Comparison of ENCODE assay signal across 27 mouse cellular contexts in the genomic region with DNA sequence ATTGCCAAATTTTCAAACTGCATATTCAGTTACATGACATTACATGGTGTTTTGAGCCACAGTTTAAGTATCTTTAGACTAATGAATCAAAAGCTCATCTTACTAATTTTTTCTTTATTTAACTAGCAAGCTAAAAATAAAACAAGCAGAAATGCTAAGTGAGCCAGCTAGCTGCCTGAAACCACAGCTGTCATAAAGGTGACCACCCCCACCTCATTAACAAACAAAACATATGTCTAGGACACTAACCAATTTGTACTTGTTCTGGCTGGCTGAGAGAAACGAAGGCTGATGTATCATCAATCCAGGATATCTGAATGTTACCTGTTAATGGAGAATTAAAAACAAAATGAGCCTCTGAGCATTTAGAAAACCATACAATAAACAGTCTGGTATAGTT.
"Had no signal": no experiment of that assay in that cellular context is flagged by ENCODE, and none has a peak within 500 bp of the region (broad histone marks: within the 10 kb centered on the region; RNA-seq: fewer than 3 reads in every experiment).

No protein-coding gene starts in this region.

- H3K9ac ChIP-seq: heart, embryonic 13.5 days; heart, embryonic 15.5 days; hindbrain, embryonic 13.5 days; hindbrain, embryonic 15.5 days; kidney, embryonic 15.5 days; limb, embryonic 13.5 days; limb, embryonic 15.5 days; liver, embryonic 13.5 days; liver, embryonic 15.5 days; liver, postnatal 0 days had no signal

- H3K4me1 ChIP-seq: heart, embryonic 13.5 days; heart, embryonic 15.5 days; hindbrain, embryonic 13.5 days; hindbrain, embryonic 15.5 days; kidney, embryonic 15.5 days; limb, embryonic 13.5 days; limb, embryonic 15.5 days; liver, embryonic 13.5 days; liver, embryonic 15.5 days had no signal

- H3K4me3 ChIP-seq: heart, embryonic 13.5 days; heart, embryonic 15.5 days; hindbrain, embryonic 13.5 days; hindbrain, embryonic 15.5 days; kidney, embryonic 15.5 days; limb, embryonic 13.5 days; limb, embryonic 15.5 days; liver, embryonic 13.5 days; liver, embryonic 15.5 days had no signal

- DNase-seq: gastrocnemius, postnatal 10 days; gastrocnemius, postnatal 25 days; heart, adult 18-20 months; heart, postnatal 14 days; heart, postnatal 36 days; kidney, adult 11 months; kidney, adult 2 months; kidney, adult 9 months; kidney, postnatal 14 days; kidney, postnatal 36 days; layer of hippocampus, adult 9-11 months; layer of hippocampus, postnatal 36 days; left cerebral cortex, postnatal 4 days; liver, embryonic 13.5 days; liver, postnatal 0 days had no signal

- H3K9me3 ChIP-seq: heart, embryonic 13.5 days; heart, embryonic 15.5 days; hindbrain, embryonic 13.5 days; hindbrain, embryonic 15.5 days; kidney, embryonic 15.5 days; limb, embryonic 15.5 days; liver, embryonic 13.5 days; liver, embryonic 15.5 days had no signal

- H3K27ac ChIP-seq: heart, embryonic 13.5 days; heart, embryonic 15.5 days; hindbrain, embryonic 13.5 days; hindbrain, embryonic 15.5 days; hindbrain, postnatal 0 days; kidney, embryonic 15.5 days; kidney, postnatal 0 days; limb, embryonic 13.5 days; limb, embryonic 15.5 days; liver, embryonic 13.5 days; liver, embryonic 15.5 days had no signal

- ATAC-seq: hindbrain, postnatal 0 days; intestine, embryonic 16.5 days; liver, postnatal 0 days had no signal

- H3K27me3 ChIP-seq: heart, embryonic 13.5 days; heart, embryonic 15.5 days; hindbrain, embryonic 13.5 days; hindbrain, embryonic 15.5 days; kidney, embryonic 15.5 days; limb, embryonic 13.5 days; limb, embryonic 15.5 days; liver, embryonic 13.5 days; liver, embryonic 15.5 days had no signal

- H3K4me2 ChIP-seq: heart, embryonic 11.5 days; heart, embryonic 13.5 days; heart, embryonic 15.5 days; hindbrain, embryonic 13.5 days; hindbrain, embryonic 15.5 days; kidney, embryonic 15.5 days; limb, embryonic 13.5 days; limb, embryonic 15.5 days; liver, embryonic 13.5 days; liver, embryonic 15.5 days had no signal
